Mouse (Mus musculus): ENCODE measurements at regions not wholly inside any gene's neighbourhood (a gene's known extent, or its start where the extent isn't known, plus 50 kb on each side); places are given as distances from the start of the nearest gene placed in this dataset.
A peak's percentile ranks its signal among the peaks of the same experiment; 100 is the strongest.

- Histone ChIP-seq H3K4me2 (no peak overlapping the region), H3K9ac (no peak overlapping the region), H3K27ac (no peak overlapping the region), H3K36me3 (no peaks in the 10 kb centered on the region), H3K9me3 (replicated peaks) (no peaks in the 10 kb centered on the region), H3K4me1 (no peaks in the 10 kb centered on the region), H3K4me3 (replicated peaks) (no peak overlapping the region), H3K27me3 (no peaks in the 10 kb centered on the region)
- WGBS, result 75% methylated on average over 8 of the region's 8 CpGs
- ATAC-seq (replicated peaks; ENCODE audit: low FRiP score), result no peak
Measured at GRCm38 (mm10) chr14:25161684-25162321, 297.2 kb upstream of the Zmiz1 start.

- H3K9ac ChIP-seq, result no peak overlapping the region
- H3K27ac ChIP-seq, result no peak overlapping the region
- H3K4me1 ChIP-seq, result peaks cover 23% of the 10 kb centered on the region
- ATAC-seq (replicated peaks; ENCODE audit: low FRiP score), result no peak
- no peaks in the 10 kb centered on the region for H3K36me3 ChIP-seq
- H3K4me2 ChIP-seq, result no peak overlapping the region
- H3K4me3 ChIP-seq (replicated peaks), result no peak overlapping the region
- H3K9me3 ChIP-seq (replicated peaks), result no peaks in the 10 kb centered on the region
- 38% methylated on average over 1 of the region's 1 CpGs for WGBS
- no peaks in the 10 kb centered on the region for H3K27me3 ChIP-seq
Measured at GRCm38 (mm10) chr14:25166217-25166616, 292.8 kb upstream of the Zmiz1 start.

- WGBS, result 41% methylated on average over 4 of the region's 4 CpGs
- no peak overlapping the region for H3K9ac ChIP-seq
- H3K27ac ChIP-seq, result no peak overlapping the region
- no peak for ATAC-seq (replicated peaks; ENCODE audit: low FRiP score)
- no peaks in the 10 kb centered on the region for H3K9me3 ChIP-seq (replicated peaks)
- no peak overlapping the region for H3K4me2 ChIP-seq
- H3K4me3 ChIP-seq (replicated peaks), result no peak overlapping the region
- H3K27me3 ChIP-seq, result no peaks in the 10 kb centered on the region
- peaks cover 23% of the 10 kb centered on the region for H3K4me1 ChIP-seq
- no peaks in the 10 kb centered on the region for H3K36me3 ChIP-seq
Measured at GRCm38 (mm10) chr14:25167604-25168003, 291.4 kb upstream of the Zmiz1 start.

- H3K4me2 ChIP-seq, result no peak overlapping the region
Measured at GRCm38 (mm10) chr14:25168310-25168709, 290.7 kb upstream of the Zmiz1 start.

GRCm38 (mm10) chr14:25173281-25173680 is 285.7 kb upstream of the Zmiz1 start:
- no peaks in the 10 kb centered on the region for H3K9me3 ChIP-seq (replicated peaks)
- H3K4me3 ChIP-seq (replicated peaks), result no peak overlapping the region
- no peak overlapping the region for H3K9ac ChIP-seq
- H3K27ac ChIP-seq, result 0 out of 2 replicates have a peak overlapping the region, but pooled peaks have one; percentile 28
- no peak for ATAC-seq (replicated peaks; ENCODE audit: low FRiP score)
- no peaks in the 10 kb centered on the region for H3K27me3 ChIP-seq
- no peak overlapping the region for H3K4me2 ChIP-seq
- 56% methylated on average over 6 of the region's 6 CpGs for WGBS
- H3K36me3 ChIP-seq, result no peaks in the 10 kb centered on the region
- H3K4me1 ChIP-seq, result peaks cover 21% of the 10 kb centered on the region

More at GRCm38 (mm10) chr14:25168310-25168709, 290.7 kb upstream of the Zmiz1 start:
- Histone ChIP-seq H3K9me3 (replicated peaks) (no peaks in the 10 kb centered on the region), H3K4me3 (replicated peaks) (no peak overlapping the region), H3K27me3 (no peaks in the 10 kb centered on the region), H3K9ac (no peak overlapping the region), H3K27ac (no peak overlapping the region), H3K36me3 (no peaks in the 10 kb centered on the region), H3K4me1 (peaks cover 23% of the 10 kb centered on the region)
- no peak for ATAC-seq (replicated peaks; ENCODE audit: low FRiP score)
- WGBS, result 57% methylated on average over 5 of the region's 5 CpGs

- no peak for ATAC-seq (replicated peaks; ENCODE audit: low FRiP score)
- Histone ChIP-seq H3K9me3 (replicated peaks) (no peaks in the 10 kb centered on the region), H3K4me1 (peaks cover 15% of the 10 kb centered on the region), H3K27me3 (no peaks in the 10 kb centered on the region), H3K36me3 (no peaks in the 10 kb centered on the region), H3K9ac (no peak overlapping the region), H3K4me3 (replicated peaks) (no peak overlapping the region), H3K27ac (0 out of 2 replicates have a peak overlapping the region, but pooled peaks have one; percentile 28), H3K4me2 (no peak overlapping the region)
- WGBS, result 66% methylated on average over 6 of the region's 6 CpGs
Measured at GRCm38 (mm10) chr14:25173873-25174272, 285.1 kb upstream of the Zmiz1 start.

- Histone ChIP-seq H3K9ac (no peak overlapping the region), H3K9me3 (replicated peaks) (no peaks in the 10 kb centered on the region), H3K4me1 (peaks cover 10% of the 10 kb centered on the region), H3K27ac (no peak overlapping the region), H3K4me2 (no peak overlapping the region), H3K27me3 (no peaks in the 10 kb centered on the region), H3K36me3 (no peaks in the 10 kb centered on the region), H3K4me3 (replicated peaks) (no peak overlapping the region)
- WGBS, result 32% methylated on average over 2 of the region's 2 CpGs
- no peak for ATAC-seq (replicated peaks; ENCODE audit: low FRiP score)
Measured at GRCm38 (mm10) chr14:25174402-25174801, 284.6 kb upstream of the Zmiz1 start.

- no peak overlapping the region for H3K4me2 ChIP-seq
- no peaks in the 10 kb centered on the region for H3K27me3 ChIP-seq
- no peaks in the 10 kb centered on the region for H3K9me3 ChIP-seq (replicated peaks)
- WGBS, result 50% methylated on average over 6 of the region's 6 CpGs
- ATAC-seq (replicated peaks; ENCODE audit: low FRiP score), result no peak
- no peak overlapping the region for H3K27ac ChIP-seq
- no peaks in the 10 kb centered on the region for H3K36me3 ChIP-seq
- no peak overlapping the region for H3K4me3 ChIP-seq (replicated peaks)
- no peak overlapping the region for H3K9ac ChIP-seq
- H3K4me1 ChIP-seq, result peaks cover 12% of the 10 kb centered on the region
Measured at GRCm38 (mm10) chr14:25176206-25176605, 282.8 kb upstream of the Zmiz1 start.

- Histone ChIP-seq H3K4me1 (peaks cover 12% of the 10 kb centered on the region), H3K27me3 (no peaks in the 10 kb centered on the region), H3K27ac (no peak overlapping the region), H3K4me2 (no peak overlapping the region), H3K36me3 (no peaks in the 10 kb centered on the region), H3K4me3 (replicated peaks) (no peak overlapping the region), H3K9me3 (replicated peaks) (no peaks in the 10 kb centered on the region), H3K9ac (no peak overlapping the region)
- ATAC-seq (replicated peaks; ENCODE audit: low FRiP score), result no peak
- WGBS, result 78% methylated on average over 9 of the region's 9 CpGs
Measured at GRCm38 (mm10) chr14:25180126-25180525, 278.9 kb upstream of the Zmiz1 start.

GRCm38 (mm10) chr14:25181406-25181805 is 277.6 kb upstream of the Zmiz1 start:
- H3K27ac ChIP-seq, result peak overlapping the region; percentile 18; the same call in 1 of the 2 replicates
- peaks cover 25% of the 10 kb centered on the region for H3K4me1 ChIP-seq

GRCm38 (mm10) chr14:25184042-25184441 is 274.9 kb upstream of the Zmiz1 start:
- no peak for ATAC-seq (replicated peaks; ENCODE audit: low FRiP score)
- Histone ChIP-seq H3K9me3 (replicated peaks) (no peaks in the 10 kb centered on the region), H3K4me1 (peaks cover 31% of the 10 kb centered on the region), H3K9ac (no peak overlapping the region), H3K4me2 (no peak overlapping the region), H3K27ac (no peak overlapping the region), H3K4me3 (replicated peaks) (no peak overlapping the region), H3K36me3 (no peaks in the 10 kb centered on the region), H3K27me3 (no peaks in the 10 kb centered on the region)
- WGBS, result 72% methylated on average over 5 of the region's 5 CpGs

More at GRCm38 (mm10) chr14:25181406-25181805, 277.6 kb upstream of the Zmiz1 start:
- Histone ChIP-seq H3K36me3 (no peaks in the 10 kb centered on the region), H3K27me3 (no peaks in the 10 kb centered on the region), H3K4me3 (replicated peaks) (no peak overlapping the region), H3K4me2 (no peak overlapping the region), H3K9me3 (replicated peaks) (no peaks in the 10 kb centered on the region), H3K9ac (no peak overlapping the region)
- 36% methylated on average over 2 of the region's 2 CpGs for WGBS
- 0 out of 2 replicates have a peak, but pooled peaks have one; percentile 42 for ATAC-seq (replicated peaks; ENCODE audit: low FRiP score)

- Histone ChIP-seq H3K4me2 (no peak overlapping the region), H3K9ac (no peak overlapping the region), H3K4me1 (peaks cover 31% of the 10 kb centered on the region), H3K36me3 (no peaks in the 10 kb centered on the region), H3K27me3 (no peaks in the 10 kb centered on the region), H3K4me3 (replicated peaks) (no peak overlapping the region), H3K27ac (peak overlapping the region; percentile 82; the same call in 1 of the 2 replicates), H3K9me3 (replicated peaks) (no peaks in the 10 kb centered on the region)
- ATAC-seq (replicated peaks; ENCODE audit: low FRiP score), result no peak
- WGBS, result 78% methylated on average over 1 of the region's 1 CpGs
Measured at GRCm38 (mm10) chr14:25184875-25185274, 274.1 kb upstream of the Zmiz1 start.

- Histone ChIP-seq H3K9me3 (replicated peaks) (no peaks in the 10 kb centered on the region), H3K4me2 (peak overlapping the region; percentile 18), H3K4me1 (peaks cover 32% of the 10 kb centered on the region), H3K27me3 (no peaks in the 10 kb centered on the region), H3K36me3 (no peaks in the 10 kb centered on the region), H3K9ac (no peak overlapping the region), H3K4me3 (replicated peaks) (no peak overlapping the region), H3K27ac (peak overlapping the region; percentile 82)
- 36% methylated on average over 10 of the region's 10 CpGs for WGBS
- peak; percentile 37; the same call in 1 of the 2 replicates for ATAC-seq (replicated peaks; ENCODE audit: low FRiP score)
Measured at GRCm38 (mm10) chr14:25185556-25185958, 273.4 kb upstream of the Zmiz1 start.

All from kidney, embryonic 15.5 days (tissue).